Mouse (Mus musculus) hindbrain, embryonic 13.5 days (tissue): ENCODE measurements around the gene Gdf11. TPM values are rescaled to one million over a fixed set of nuclear protein-coding genes. Genes with fewer than 3 reads are reported as not detected.

Experiments used
- ATAC-seq: fragments of 200-750 bp; cut with Nextera tagmentation; 2 replicates; pipeline ENCODE4 v1.8.0; 2017; ENCODE audit warnings: moderate TSS enrichment; ENCODE audit not compliant: low FRiP score
- H3K27ac ChIP-seq: fragments of 300-500 bp; sonication (generic); 2 replicates; pipeline ENCODE4 v1.5.1; 2015; ENCODE audit warnings: inconsistent platforms, mild to moderate bottlenecking, moderate library complexity
- H3K27me3 ChIP-seq: fragments of 300-500 bp; sonication (generic); 2 replicates; pipeline ENCODE4 v1.6.1; 2015; ENCODE audit warnings: mild to moderate bottlenecking, inconsistent platforms
- H3K36me3 ChIP-seq: fragments of 300-500 bp; sonication (generic); 2 replicates; pipeline ENCODE4 v1.6.1; 2015; ENCODE audit warnings: mild to moderate bottlenecking, inconsistent platforms
- H3K4me1 ChIP-seq: fragments of 300-500 bp; sonication (generic); replicated peaks from 2 replicates; pipeline ENCODE4 v1.6.1; 2015; ENCODE audit warnings: inconsistent platforms
- H3K4me2 ChIP-seq: fragments of 300-500 bp; sonication (generic); 2 replicates; pipeline ENCODE4 v1.6.1; 2015; ENCODE audit warnings: inconsistent platforms, mild to moderate bottlenecking, moderate library complexity
- H3K4me3 ChIP-seq: fragments of 300-500 bp; sonication (generic); 2 replicates; pipeline ENCODE4 v1.5.1; 2015; ENCODE audit warnings: mild to moderate bottlenecking, inconsistent platforms
- H3K9ac ChIP-seq: fragments of 300-500 bp; sonication (generic); 2 replicates; pipeline ENCODE4 v1.6.1; 2015; ENCODE audit warnings: mild to moderate bottlenecking, inconsistent platforms
- H3K9me3 ChIP-seq: fragments of 300-500 bp; sonication (generic); 2 replicates; pipeline ENCODE4 v1.6.1; 2016; ENCODE audit warnings: inconsistent platforms
- WGBS: fragments of 180-500 bp; shearing (Covaris S2); methylation state at CpG from one replicate; pipeline ENCODE4 v1.1.7; 2015; 5-methylcytosine and 5-hydroxymethylcytosine counted together
- polyA plus RNA-seq: library from polyadenylated mRNA; unstranded; fragments of >200 nt; fragmentation: Nextera tagmentation; extraction: Ambion mirVana; gene quantifications from 2 replicates; pipeline ENCODE4 v1.2.1, GENCODE M21; 2015

Gene Gdf11
- polyA plus RNA-seq, 1 experiment from 2014 or later, result 10.2 TPM

- Histone ChIP-seq H3K36me3 (no peaks in the 10 kb centered on the region), H3K4me1 (peaks cover 24% of the 10 kb centered on the region), H3K27me3 (peaks cover 79% of the 10 kb centered on the region), H3K27ac (no peak overlapping the region), H3K9ac (no peak overlapping the region), H3K4me3 (no peak overlapping the region), H3K4me2 (no peak overlapping the region), H3K9me3 (no peaks in the 10 kb centered on the region)
- peak; percentile 46; the same call in 1 of the 2 replicates for ATAC-seq
- 61% methylated on average over 7 of the region's 7 CpGs for WGBS
Measured at GRCm38 (mm10) chr10:128929638-128930378, 38.3 kb upstream of the Gdf11 start.

GRCm38 (mm10) chr10:128928356-128928755 is 36.8 kb upstream of the Gdf11 start:
- Histone ChIP-seq H3K27me3 (peaks cover 65% of the 10 kb centered on the region), H3K4me2 (no peak overlapping the region), H3K4me3 (no peak overlapping the region), H3K9ac (no peak overlapping the region), H3K36me3 (no peaks in the 10 kb centered on the region), H3K4me1 (peaks cover 21% of the 10 kb centered on the region), H3K27ac (no peak overlapping the region), H3K9me3 (no peaks in the 10 kb centered on the region)
- peak; percentile 14; the same call in 1 of the 2 replicates for ATAC-seq
- WGBS, result 27% methylated on average over 4 of the region's 4 CpGs

GRCm38 (mm10) chr10:128923935-128924334 is 32.4 kb upstream of the Gdf11 start, which contains the start of gene Bloc1s1:
Gene Bloc1s1, minus strand, starts transcription at chr10:128924035.
- Histone ChIP-seq H3K27ac (peak within 1 kb of the TSS; percentile 95), H3K4me2 (peak within 1 kb of the TSS; percentile 71), H3K4me3 (peak within 1 kb of the TSS; percentile 84), H3K9me3 (no peaks in the 10 kb centered on the region), H3K27me3 (peaks cover 23% of the 10 kb centered on the region), H3K4me1 (peaks cover 56% of the 10 kb centered on the region), H3K9ac (peak within 1 kb of the TSS; percentile 91), H3K36me3 (peaks cover 5% of the 10 kb centered on the region)
- no peak for ATAC-seq
- 69% methylated on average over 9 of the region's 9 CpGs for WGBS

GRCm38 (mm10) chr10:128923013-128923691 is 31.6 kb upstream of the Gdf11 start:
- peak overlapping the region; percentile 91 for H3K9ac ChIP-seq
- peaks cover 12% of the 10 kb centered on the region for H3K36me3 ChIP-seq
- no peaks in the 10 kb centered on the region for H3K9me3 ChIP-seq
- peak overlapping the region; percentile 71 for H3K4me2 ChIP-seq
- WGBS, result under 1% methylated on average over 42 of the region's 42 CpGs
- H3K27me3 ChIP-seq, result peaks cover 15% of the 10 kb centered on the region
- H3K27ac ChIP-seq, result peak overlapping the region; percentile 95
- H3K4me3 ChIP-seq, result peak overlapping the region; percentile 84
- peak; percentile 96 for ATAC-seq
- peaks cover 57% of the 10 kb centered on the region for H3K4me1 ChIP-seq

- Histone ChIP-seq H3K4me3 (peak within 1 kb of the TSS; percentile 84), H3K27me3 (peaks cover 11% of the 10 kb centered on the region; the same call in 1 of the 2 replicates), H3K4me2 (peak within 1 kb of the TSS; percentile 71), H3K36me3 (peaks cover 16% of the 10 kb centered on the region), H3K27ac (peak within 1 kb of the TSS; percentile 95), H3K4me1 (peaks cover 61% of the 10 kb centered on the region), H3K9me3 (no peaks in the 10 kb centered on the region), H3K9ac (peak within 1 kb of the TSS; percentile 91)
- WGBS, result 13% methylated on average over 1 of the region's 1 CpGs
- no peak for ATAC-seq
Measured at GRCm38 (mm10) chr10:128922822-128923012, 31.2 kb upstream of the Gdf11 start, which contains the start of gene Rdh5. Gene Rdh5, minus strand, starts transcription at chr10:128922888.

- Histone ChIP-seq H3K4me1 (peaks cover 61% of the 10 kb centered on the region), H3K27me3 (0 out of 2 replicates have a peak, but pooled peaks cover 6% of the 10 kb centered on the region), H3K4me2 (peak overlapping the region; percentile 71), H3K4me3 (peak overlapping the region; percentile 84), H3K36me3 (peaks cover 22% of the 10 kb centered on the region), H3K27ac (no peak overlapping the region; the same call in none of the 2 replicates), H3K9ac (peak overlapping the region; percentile 91), H3K9me3 (no peaks in the 10 kb centered on the region)
- 70% methylated on average over 16 of the region's 16 CpGs for WGBS
- peak; percentile 3; the same call in 1 of the 2 replicates for ATAC-seq
Measured at GRCm38 (mm10) chr10:128921883-128922821, 30.6 kb upstream of the Gdf11 start.

GRCm38 (mm10) chr10:128921251-128921650 is 29.7 kb upstream of the Gdf11 start:
- H3K36me3 ChIP-seq, result peaks cover 27% of the 10 kb centered on the region
- no peaks in the 10 kb centered on the region for H3K9me3 ChIP-seq
- 0 out of 2 replicates have a peak overlapping the region, but pooled peaks have one; percentile 91 for H3K9ac ChIP-seq
- no peak overlapping the region for H3K27ac ChIP-seq
- 67% methylated on average over 1 of the region's 1 CpGs for WGBS
- H3K4me1 ChIP-seq, result peaks cover 61% of the 10 kb centered on the region
- no peak overlapping the region for H3K4me3 ChIP-seq
- ATAC-seq, result no peak
- 0 out of 2 replicates have a peak overlapping the region, but pooled peaks have one; percentile 71 for H3K4me2 ChIP-seq
- H3K27me3 ChIP-seq, result no peaks in the 10 kb centered on the region

- Histone ChIP-seq H3K27ac (peak overlapping the region; percentile 74; the same call in 1 of the 2 replicates), H3K9ac (0 out of 2 replicates have a peak overlapping the region, but pooled peaks have one; percentile 91), H3K27me3 (no peaks in the 10 kb centered on the region), H3K4me3 (no peak overlapping the region), H3K4me2 (no peak overlapping the region), H3K4me1 (peaks cover 61% of the 10 kb centered on the region), H3K36me3 (peaks cover 27% of the 10 kb centered on the region), H3K9me3 (no peaks in the 10 kb centered on the region)
- ATAC-seq, result no peak
- WGBS, result 74% methylated on average over 3 of the region's 3 CpGs
Measured at GRCm38 (mm10) chr10:128920736-128921161, 29.2 kb upstream of the Gdf11 start.

GRCm38 (mm10) chr10:128919966-128920365 is 28.4 kb upstream of the Gdf11 start:
- Histone ChIP-seq H3K4me3 (no peak overlapping the region), H3K36me3 (peaks cover 30% of the 10 kb centered on the region), H3K4me2 (no peak overlapping the region), H3K27me3 (no peaks in the 10 kb centered on the region), H3K27ac (peak overlapping the region; percentile 74), H3K9me3 (no peaks in the 10 kb centered on the region), H3K4me1 (peaks cover 61% of the 10 kb centered on the region), H3K9ac (peak overlapping the region; percentile 35)
- 88% methylated on average over 7 of the region's 7 CpGs for WGBS
- ATAC-seq, result no peak

- H3K4me2 ChIP-seq, result no peak overlapping the region; the same call in 1 of the 2 replicates
Measured at GRCm38 (mm10) chr10:128919203-128919631, 27.7 kb upstream of the Gdf11 start.

GRCm38 (mm10) chr10:128918246-128918645 is 26.7 kb upstream of the Gdf11 start:
- no peak overlapping the region for H3K4me2 ChIP-seq
- no peaks in the 10 kb centered on the region for H3K9me3 ChIP-seq
- H3K4me1 ChIP-seq, result peaks cover 58% of the 10 kb centered on the region
- H3K36me3 ChIP-seq, result peaks cover 30% of the 10 kb centered on the region
- 74% methylated on average over 7 of the region's 7 CpGs for WGBS
- peak overlapping the region; percentile 24 for H3K9ac ChIP-seq
- H3K27me3 ChIP-seq, result no peaks in the 10 kb centered on the region
- ATAC-seq, result no peak
- peak overlapping the region; percentile 74 for H3K27ac ChIP-seq
- H3K4me3 ChIP-seq, result no peak overlapping the region

More at GRCm38 (mm10) chr10:128919203-128919631, 27.7 kb upstream of the Gdf11 start:
- H3K36me3 ChIP-seq, result peaks cover 30% of the 10 kb centered on the region
- peak overlapping the region; percentile 35; the same call in 1 of the 2 replicates for H3K9ac ChIP-seq
- H3K4me3 ChIP-seq, result no peak overlapping the region
- H3K4me1 ChIP-seq, result peaks cover 59% of the 10 kb centered on the region
- peak overlapping the region; percentile 74 for H3K27ac ChIP-seq
- no peaks in the 10 kb centered on the region for H3K27me3 ChIP-seq
- WGBS, result 15% methylated on average over 6 of the region's 6 CpGs
- no peaks in the 10 kb centered on the region for H3K9me3 ChIP-seq
- peak; percentile 2; the same call in 1 of the 2 replicates for ATAC-seq
